Mouse (Mus musculus) cerebellum, postnatal 10 days (tissue): Measurements from ENCODE around the gene Krt39.
A peak's percentile ranks its signal among the peaks of the same experiment; 100 is the strongest.

Experiments used
- DNase-seq, 2 experiments: peaks; one replicate each; pipeline ENCODE4 v3.0.0; 2021; ENCODE audit warnings: mixed read lengths in 2 of 2

The Krt39 gene

GRCm38 (mm10) chr11:99469228-99469627 is 51.9 kb downstream of the Krt39 start:
- DNase-seq: no peak

- no peak for DNase-seq
Measured at GRCm38 (mm10) chr11:99468566-99468965, 52.6 kb downstream of the Krt39 start.

- DNase-seq: no peak
Measured at GRCm38 (mm10) chr11:99466316-99466715, 54.8 kb downstream of the Krt39 start.

- DNase-seq: peak; percentile 94 to 98
Measured at GRCm38 (mm10) chr11:99464836-99465235, 56.3 kb downstream of the Krt39 start.
